Mouse (Mus musculus): ENCODE results near the gene Sfrp2.

Gene Sfrp2

GRCm38 (mm10) chr3:83771160-83771869 is 5.2 kb downstream of the Sfrp2 start:
- no peak for DNase-seq (ENCODE audit: low spot score)

GRCm38 (mm10) chr3:83773281-83773680 is 7.2 kb downstream of the Sfrp2 start:
- DNase-seq (ENCODE audit: low spot score): no peak

GRCm38 (mm10) chr3:83775403-83775802 is 9.3 kb downstream of the Sfrp2 start:
- DNase-seq (ENCODE audit: low spot score): no peak

- DNase-seq (ENCODE audit: low spot score): no peak
Measured at GRCm38 (mm10) chr3:83781460-83782222, 15.5 kb downstream of the Sfrp2 start.

GRCm38 (mm10) chr3:83783716-83784469 is 17.8 kb downstream of the Sfrp2 start:
- DNase-seq (ENCODE audit: low spot score): no peak

- no peak for DNase-seq (ENCODE audit: low spot score)
Measured at GRCm38 (mm10) chr3:83784726-83785125, 18.6 kb downstream of the Sfrp2 start.

GRCm38 (mm10) chr3:83787086-83787485 is 21.0 kb downstream of the Sfrp2 start:
- DNase-seq (ENCODE audit: low spot score): no peak

GRCm38 (mm10) chr3:83787776-83788305 is 21.7 kb downstream of the Sfrp2 start:
- DNase-seq (ENCODE audit: low spot score): no peak

- peak; percentile 62 for DNase-seq (ENCODE audit: low spot score)
Measured at GRCm38 (mm10) chr3:83789651-83790451, 23.7 kb downstream of the Sfrp2 start.

- DNase-seq (ENCODE audit: low spot score): peak; percentile 68
Measured at GRCm38 (mm10) chr3:83791444-83791843, 25.3 kb downstream of the Sfrp2 start.

GRCm38 (mm10) chr3:83797098-83797497 is 31.0 kb downstream of the Sfrp2 start:
- DNase-seq (ENCODE audit: low spot score): no peak

- DNase-seq (ENCODE audit: low spot score): peak; percentile 45
Measured at GRCm38 (mm10) chr3:83797828-83798227, 31.7 kb downstream of the Sfrp2 start.

- DNase-seq (ENCODE audit: low spot score): no peak
Measured at GRCm38 (mm10) chr3:83799486-83799885, 33.4 kb downstream of the Sfrp2 start.

- DNase-seq (ENCODE audit: low spot score): no peak
Measured at GRCm38 (mm10) chr3:83801649-83802155, 35.6 kb downstream of the Sfrp2 start.

GRCm38 (mm10) chr3:83808483-83808882 is 42.4 kb downstream of the Sfrp2 start:
- DNase-seq (ENCODE audit: low spot score): no peak

GRCm38 (mm10) chr3:83811987-83812386 is 45.9 kb downstream of the Sfrp2 start:
- no peak for DNase-seq (ENCODE audit: low spot score)

- no peak for DNase-seq (ENCODE audit: low spot score)
Measured at GRCm38 (mm10) chr3:83812863-83813262, 46.7 kb downstream of the Sfrp2 start.

GRCm38 (mm10) chr3:83816372-83816925 is 50.3 kb downstream of the Sfrp2 start:
- no peak for DNase-seq (ENCODE audit: low spot score)

GRCm38 (mm10) chr3:83823774-83824173 is 57.7 kb downstream of the Sfrp2 start:
- DNase-seq (ENCODE audit: low spot score): no peak

Measured in T-cell, adult 2 months (primary cell).